Mouse (Mus musculus) heart, adult 2 months (tissue): ENCODE measurements around the gene Kcnip1. TPM values are rescaled to one million over a fixed set of nuclear protein-coding genes. Genes with fewer than 3 reads are reported as not detected.

Experiments used
- DNase-seq, 2 experiments: peaks; one replicate each; pipeline ENCODE4 v3.0.0; 2021
- H3K27ac ChIP-seq: fragments of 200-600 bp; 2 replicates; pipeline ENCODE4 v1.8.1; 2022
- H3K27me3 ChIP-seq: fragments of 200-500 bp; 2 replicates; pipeline ENCODE4 v1.6.1; 2012; ENCODE audit warnings: mild to moderate bottlenecking, low read length, inconsistent platforms, mixed read lengths; ENCODE audit not compliant: control insufficient read depth, insufficient read depth
- H3K36me3 ChIP-seq: fragments of 200-500 bp; 2 replicates; pipeline ENCODE4 v1.6.1; 2012; ENCODE audit warnings: low read length, inconsistent platforms; ENCODE audit not compliant: control insufficient read depth, insufficient read depth
- H3K4me1 ChIP-seq: fragments of 200-500 bp; 2 replicates; pipeline ENCODE4 v1.6.1; 2011; ENCODE audit warnings: low read length; ENCODE audit not compliant: control insufficient read depth, insufficient read depth
- H3K4me3 ChIP-seq: fragments of 200-600 bp; 2 replicates; pipeline ENCODE4 v1.8.1; 2022
- H3K79me2 ChIP-seq: fragments of 200-500 bp; replicated peaks from 2 replicates; pipeline ENCODE4 v1.6.1; 2012; ENCODE audit warnings: mild to moderate bottlenecking, inconsistent platforms, low read length, moderate library complexity, mixed read lengths; ENCODE audit not compliant: control insufficient read depth, insufficient read depth
- H3K9ac ChIP-seq: fragments of 200-500 bp; 2 replicates; pipeline ENCODE4 v1.6.1; 2012; ENCODE audit warnings: low read depth, mild to moderate bottlenecking, control low read depth, inconsistent platforms, low read length, mixed read lengths
- CTCF ChIP-seq: fragments of 200-600 bp; IDR thresholded peaks from 2 replicates; pipeline ENCODE4 v1.8.1; 2022; ENCODE audit warnings: antibody characterized with exemption, mild to moderate bottlenecking, moderate library complexity
- EP300 ChIP-seq: fragments of 200-500 bp; IDR thresholded peaks from 2 replicates; pipeline ENCODE4 v1.6.1; 2011; ENCODE audit warnings: low read depth, low read length, control low read depth; ENCODE audit not compliant: insufficient read depth
- POLR2A ChIP-seq: fragments of 200-500 bp; IDR thresholded peaks from 2 replicates; pipeline ENCODE4 v1.6.1; 2011; ENCODE audit warnings: mild to moderate bottlenecking, low read depth, low read length, control low read depth; ENCODE audit not compliant: insufficient read depth
- WGBS: fragments of 180-500 bp; shearing (Covaris S2); methylation state at CpG from one replicate; pipeline ENCODE4 v1.1.7; 2018; 5-methylcytosine and 5-hydroxymethylcytosine counted together
- intact Hi-C: fragments of 180-260 bp; cut with DNase I; formaldehyde crosslinking; loops from one replicate; pipeline ENCODE4 v1.15.1; 2025
- polyA plus RNA-seq: library from polyadenylated mRNA; depleted of rRNA; stranded (reverse); fragments of >200 nt; gene quantifications from 2 replicates; pipeline ENCODE4 v1.2.3, GENCODE M21; 2012
- total RNA-seq, 2 experiments: library from RNA; stranded (reverse); gene quantifications; 2 replicates each; pipeline ENCODE4 v1.2.3; 2021

Gene Kcnip1
- total and polyA plus RNA-seq, 3 experiments: 0.11 to 0.18 TPM; not detected in 1

DNA sequence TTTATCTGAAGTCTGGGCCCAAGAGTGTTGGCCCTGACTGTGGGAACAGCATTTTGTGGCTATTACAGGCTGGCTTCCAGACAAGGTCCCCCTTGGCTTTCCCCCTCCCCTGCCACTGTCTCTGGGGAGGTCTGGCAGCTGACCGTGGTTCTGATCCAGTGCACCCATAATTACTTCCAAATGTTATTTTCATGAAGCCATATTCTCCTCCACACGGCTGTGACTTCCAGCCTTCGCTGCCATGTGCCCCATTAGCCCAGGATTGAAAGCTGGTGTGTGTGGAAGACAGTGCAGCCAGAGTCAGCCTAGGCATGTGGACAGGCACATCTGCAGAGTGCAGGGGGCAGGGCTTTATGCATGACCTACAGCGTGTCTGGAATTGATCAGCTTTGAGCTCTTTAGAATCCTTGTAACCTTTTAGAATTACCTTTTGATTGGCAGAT, 240.5 kb downstream of the Kcnip1 start:
- intact Hi-C loops: no loop called here
- no peak overlapping the region for H3K4me3 ChIP-seq
- no peaks in the 10 kb centered on the region for H3K36me3 ChIP-seq
- H3K27ac ChIP-seq: no peak overlapping the region
- H3K4me1 ChIP-seq: no peaks in the 10 kb centered on the region; the same call in 1 of the 2 replicates
- WGBS: 55% methylated on average over 4 of the region's 4 CpGs
- no peaks in the 10 kb centered on the region for H3K79me2 ChIP-seq
- no peaks in the 10 kb centered on the region for H3K27me3 ChIP-seq
- no peak for TF ChIP-seq EP300
- no peak for TF ChIP-seq POLR2A
- no peak for TF ChIP-seq CTCF
- no peak overlapping the region for H3K9ac ChIP-seq
- no peak for DNase-seq

DNA sequence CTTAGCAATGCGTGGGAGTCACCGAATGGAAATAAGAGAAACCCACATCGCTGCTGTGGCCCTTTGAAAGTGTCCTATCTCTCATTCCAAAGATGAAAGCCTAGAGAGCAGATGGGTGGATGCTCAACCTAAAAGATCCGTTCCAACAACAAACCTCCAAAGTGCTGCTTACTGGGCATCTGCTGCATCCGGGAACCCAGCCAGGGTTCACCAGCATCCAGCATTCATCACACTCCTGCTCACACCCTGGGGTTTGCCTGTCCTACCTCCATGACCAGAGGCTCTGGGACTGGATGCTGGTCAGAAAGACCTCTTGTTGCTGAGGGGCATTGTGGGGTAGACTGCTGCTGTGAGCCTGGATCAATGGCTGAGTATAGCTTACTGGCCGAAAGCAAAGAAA, 241.4 kb downstream of the Kcnip1 start:
- H3K27ac ChIP-seq: no peak overlapping the region
- TF ChIP-seq EP300 (no peak), POLR2A (no peak), CTCF (no peak)
- H3K4me3 ChIP-seq: no peak overlapping the region
- no peaks in the 10 kb centered on the region for H3K27me3 ChIP-seq
- WGBS: 82% methylated on average over 6 of the region's 6 CpGs
- no peak for DNase-seq
- intact Hi-C loops: no loop called here
- no peaks in the 10 kb centered on the region for H3K79me2 ChIP-seq
- no peak overlapping the region for H3K9ac ChIP-seq
- no peaks in the 10 kb centered on the region for H3K36me3 ChIP-seq
- peaks cover 1% of the 10 kb centered on the region; the same call in 1 of the 2 replicates for H3K4me1 ChIP-seq

DNA sequence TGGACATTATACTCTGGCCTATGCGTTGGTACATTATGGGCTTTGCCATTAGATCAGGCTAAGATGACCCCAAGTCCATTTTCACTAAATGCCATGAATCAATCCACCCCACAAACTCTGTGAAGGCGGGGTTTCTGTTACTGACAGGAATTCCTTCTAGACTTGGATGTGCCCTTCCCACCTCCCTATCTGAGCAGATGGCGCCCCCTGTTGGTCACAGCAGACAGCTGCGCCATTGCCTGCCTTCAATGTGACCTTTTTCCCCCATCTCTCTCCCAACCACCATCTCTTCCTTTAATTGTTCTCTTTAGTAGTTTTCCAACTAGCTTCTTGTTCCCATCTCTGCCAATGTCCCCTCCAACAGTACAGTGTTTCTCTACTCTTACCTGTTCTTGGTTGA, 243.0 kb downstream of the Kcnip1 start:
- Histone ChIP-seq H3K4me1 (peaks cover 1% of the 10 kb centered on the region; the same call in 1 of the 2 replicates), H3K27me3 (no peaks in the 10 kb centered on the region), H3K9ac (no peak overlapping the region), H3K79me2 (no peaks in the 10 kb centered on the region), H3K4me3 (no peak overlapping the region), H3K27ac (no peak overlapping the region), H3K36me3 (no peaks in the 10 kb centered on the region)
- TF ChIP-seq POLR2A: no peak
- TF ChIP-seq CTCF: peak; percentile 31
- no peak for TF ChIP-seq EP300
- DNase-seq: no peak
- WGBS: 84% methylated on average over 4 of the region's 4 CpGs
- intact Hi-C loops: no loop called here

DNA sequence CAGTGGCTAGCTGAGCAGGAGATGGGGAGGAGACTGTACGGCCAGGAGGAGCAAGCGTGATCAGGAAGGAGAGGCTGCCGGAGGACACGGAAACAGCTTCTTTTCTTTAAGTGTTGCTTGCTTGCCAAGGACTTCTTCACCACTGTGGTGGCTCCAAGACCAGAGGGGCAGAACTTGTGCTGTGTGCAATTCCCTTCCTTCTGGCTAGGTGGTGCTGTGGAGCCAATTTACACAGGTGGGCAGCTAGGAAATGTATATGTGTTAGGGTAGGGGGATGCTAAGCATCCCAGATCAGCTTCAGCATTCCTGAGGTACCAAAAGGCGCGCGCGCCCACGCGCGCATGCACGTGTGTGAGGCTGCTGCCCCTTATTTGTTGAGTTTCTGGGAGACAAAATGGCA, 243.5 kb downstream of the Kcnip1 start:
- Histone ChIP-seq H3K9ac (no peak overlapping the region), H3K27ac (no peak overlapping the region), H3K4me3 (no peak overlapping the region), H3K4me1 (peaks cover 1% of the 10 kb centered on the region; the same call in 1 of the 2 replicates), H3K27me3 (no peaks in the 10 kb centered on the region), H3K36me3 (no peaks in the 10 kb centered on the region), H3K79me2 (no peaks in the 10 kb centered on the region)
- 89% methylated on average over 12 of the region's 12 CpGs for WGBS
- intact Hi-C loops: no loop called here
- TF ChIP-seq CTCF (0 out of 2 replicates have a peak, but pooled peaks have one; percentile 17), EP300 (no peak)
- DNase-seq: no peak

- intact Hi-C loops: no loop called here
- Histone ChIP-seq H3K36me3 (no peaks in the 10 kb centered on the region), H3K27me3 (no peaks in the 10 kb centered on the region), H3K79me2 (no peaks in the 10 kb centered on the region), H3K4me1 (peaks cover 1% of the 10 kb centered on the region; the same call in 1 of the 2 replicates), H3K4me3 (no peak overlapping the region), H3K9ac (no peak overlapping the region), H3K27ac (no peak overlapping the region)
- WGBS: 67% methylated on average over 5 of the region's 5 CpGs
- TF ChIP-seq EP300 (no peak), CTCF (no peak), POLR2A (no peak)
- no peak for DNase-seq
Measured at GRCm38 (mm10) chr11:33748754-33749153, 244.2 kb downstream of the Kcnip1 start.

- H3K4me3 ChIP-seq: no peak overlapping the region
- peaks cover 1% of the 10 kb centered on the region; the same call in 1 of the 2 replicates for H3K4me1 ChIP-seq
- 57% methylated on average over 5 of the region's 5 CpGs for WGBS
- TF ChIP-seq POLR2A (no peak), EP300 (no peak), CTCF (no peak)
- DNase-seq: no peak
- H3K27ac ChIP-seq: no peak overlapping the region
- no peak overlapping the region for H3K9ac ChIP-seq
- no peaks in the 10 kb centered on the region for H3K27me3 ChIP-seq
- intact Hi-C loops: no loop called here
- no peaks in the 10 kb centered on the region for H3K36me3 ChIP-seq
- H3K79me2 ChIP-seq: no peaks in the 10 kb centered on the region
Measured at GRCm38 (mm10) chr11:33747402-33747955, 245.5 kb downstream of the Kcnip1 start.
